Mouse (Mus musculus): ENCODE measurements at regions not wholly inside any gene's neighbourhood (a gene's known extent, or its start where the extent isn't known, plus 50 kb on each side); places are given as distances from the start of the nearest gene placed in this dataset.

DNA sequence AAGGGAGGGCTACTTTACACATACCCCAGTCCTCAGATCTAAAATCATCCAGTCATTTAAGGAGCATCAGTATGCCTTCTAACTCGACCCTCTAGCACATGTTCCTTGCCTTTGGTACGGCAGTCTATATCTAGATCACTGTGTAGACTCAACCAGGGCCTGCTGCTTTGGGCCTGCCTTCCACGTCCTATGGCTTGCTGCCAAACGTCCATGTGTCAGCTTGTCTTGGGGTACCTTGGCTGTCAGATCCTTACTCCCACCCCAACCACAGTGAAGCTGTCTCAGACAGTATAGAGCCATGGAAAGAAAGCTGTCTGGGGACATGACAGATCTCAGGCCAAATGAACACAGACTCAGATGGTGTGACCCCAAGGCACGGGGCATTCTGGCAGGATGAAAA is 258.4 kb downstream of the Bcor start:
- TF ChIP-seq CTCF (IDR thresholded peaks at IDR 0.05; ENCODE audit: borderline replicate concordance, extremely low read depth, insufficient read depth, insufficient read length) (no peak), POLR2A (IDR thresholded peaks at IDR 0.05; ENCODE audit: borderline replicate concordance, extremely low read depth, insufficient read depth, insufficient read length, poor library complexity, severe bottlenecking) (no peak)
